Mouse (Mus musculus): Measurements from ENCODE around the gene Tmem79. TPM values are rescaled to one million over a fixed set of nuclear protein-coding genes. Genes with fewer than 3 reads are reported as not detected.
A peak's percentile ranks its signal among the peaks of the same experiment; 100 is the strongest.
"Not testable (repeated sequence)": the region's sequence is repeated elsewhere in the genome, so short reads cannot be mapped to it uniquely, and the experiment has no call there.

Tmem79 gene
- polyA plus RNA-seq, 1 experiment from 2014 or later: 1.5 TPM

DNA sequence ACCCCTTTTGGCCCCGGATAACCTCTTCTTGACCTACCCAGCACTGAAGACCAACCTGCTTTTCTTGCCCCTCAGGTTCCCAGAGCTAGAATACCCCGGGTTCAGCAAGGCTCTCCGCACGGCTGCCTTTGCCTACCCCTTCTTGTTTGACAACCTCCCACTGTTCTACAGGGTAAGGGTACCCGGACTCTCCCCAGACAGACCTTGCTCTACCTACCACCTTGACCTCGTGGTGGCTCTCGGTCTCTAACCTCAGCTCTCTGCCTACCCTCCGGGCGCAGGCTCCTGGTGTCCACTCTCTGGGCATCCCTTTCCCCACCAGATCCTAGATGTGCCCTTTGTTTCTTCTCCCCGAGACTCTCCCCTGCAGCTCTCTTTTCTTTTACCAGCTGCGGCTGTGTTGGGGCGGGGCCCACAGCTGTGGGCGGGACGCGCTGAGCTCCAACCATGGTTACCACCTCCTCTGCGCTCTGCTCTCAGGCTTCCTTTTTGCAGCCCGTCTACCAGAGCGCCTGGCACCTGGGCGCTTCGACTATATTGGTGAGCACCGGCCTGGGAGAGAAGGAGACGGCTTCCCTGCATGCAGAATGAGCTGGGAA lies 31.0 kb upstream of the Tmem79 start:
- Histone ChIP-seq H3K27me3 (peaks cover 25% of the 10 kb centered on the region), H3K4me3 (replicated peaks) (peak overlapping the region; percentile 28), H3K4me2 (peak overlapping the region; percentile 59), H3K4me1 (replicated peaks) (peaks cover 52% of the 10 kb centered on the region)
- not testable (repeated sequence) for H3K36me3 ChIP-seq; H3K9me3 ChIP-seq (replicated peaks); H3K9ac ChIP-seq; H3K27ac ChIP-seq
- DNase-seq (peak; percentile 40), ATAC-seq (ENCODE audit: low read depth) (0 out of 2 replicates have a peak, but pooled peaks have one; percentile 32)
- WGBS (ENCODE audit: insufficient replicate concordance): 6% methylated on average over 19 of the region's 22 CpGs

DNA sequence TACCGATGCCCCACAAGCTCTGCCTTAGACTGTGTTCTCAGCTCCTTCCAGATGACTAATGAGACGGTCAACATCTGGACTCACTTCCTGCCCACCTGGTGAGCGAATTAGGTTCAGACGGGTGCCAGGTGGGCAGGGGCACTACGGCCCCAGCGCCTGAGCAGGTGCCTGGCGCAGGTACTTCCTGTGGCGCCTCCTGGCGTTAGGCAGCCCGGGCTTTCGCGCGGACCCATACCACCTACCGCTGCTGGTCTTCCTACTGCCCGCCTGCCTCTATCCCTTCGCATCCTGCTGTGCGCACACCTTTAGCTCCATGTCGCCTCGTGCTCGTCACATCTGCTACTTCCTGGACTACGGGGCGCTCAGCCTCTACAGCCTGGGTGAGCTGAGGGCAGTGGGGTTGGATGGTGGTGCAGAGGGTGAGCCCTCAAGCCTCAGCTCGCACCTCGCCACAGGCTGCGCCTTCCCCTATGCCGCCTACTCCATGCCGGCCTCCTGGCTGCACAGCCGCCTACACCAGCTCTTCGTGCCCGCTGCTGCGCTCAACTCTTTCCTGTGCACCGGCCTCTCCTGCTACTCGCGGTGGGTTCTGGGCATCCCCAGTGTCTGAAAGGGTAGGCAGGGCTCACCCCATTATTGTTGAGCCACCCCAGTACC lies 29.9 kb upstream of the Tmem79 start:
- Histone ChIP-seq H3K9ac (peak overlapping the region; percentile 75), H3K36me3 (peaks cover 18% of the 10 kb centered on the region), H3K9me3 (replicated peaks) (peaks cover 9% of the 10 kb centered on the region), H3K4me2 (peak overlapping the region; percentile 85), H3K27ac (no peak overlapping the region), H3K4me3 (replicated peaks) (peak overlapping the region; percentile 64), H3K27me3 (peaks cover 25% of the 10 kb centered on the region), H3K4me1 (replicated peaks) (peaks cover 62% of the 10 kb centered on the region)
- ATAC-seq (ENCODE audit: low read depth) (no peak), DNase-seq (no peak)
- 29% methylated on average over 34 of the region's 34 CpGs for WGBS (ENCODE audit: insufficient replicate concordance)

DNA sequence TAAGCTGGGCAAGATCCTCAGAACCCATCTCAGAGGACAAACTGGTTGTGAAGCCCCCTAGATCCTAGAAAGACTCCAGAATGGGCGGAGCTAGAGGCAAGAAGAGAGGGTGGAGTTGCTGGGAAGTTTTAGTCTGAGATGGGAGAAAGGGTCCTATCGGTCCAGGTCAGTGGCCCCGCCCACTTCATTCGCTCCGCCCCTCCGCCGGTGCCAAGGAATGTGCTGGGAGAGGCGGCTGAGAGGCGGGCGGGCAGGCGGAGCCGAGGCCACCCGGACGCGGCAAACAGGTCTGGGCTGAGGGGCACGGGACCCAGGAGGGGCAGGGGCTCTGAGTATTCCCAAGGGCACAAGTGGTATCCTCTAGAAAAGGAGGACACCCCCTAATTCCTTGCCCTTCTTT lies 28.4 kb upstream of the Tmem79 start, which contains the start of gene Paqr6:
Gene Paqr6, plus strand, starts transcription at position 248 of the 400 bp plus-strand sequence.
- Histone ChIP-seq H3K9ac (peak within 1 kb of the TSS; percentile 75), H3K36me3 (peaks cover 33% of the 10 kb centered on the region)
- DNase-seq: peak; percentile 87

DNA sequence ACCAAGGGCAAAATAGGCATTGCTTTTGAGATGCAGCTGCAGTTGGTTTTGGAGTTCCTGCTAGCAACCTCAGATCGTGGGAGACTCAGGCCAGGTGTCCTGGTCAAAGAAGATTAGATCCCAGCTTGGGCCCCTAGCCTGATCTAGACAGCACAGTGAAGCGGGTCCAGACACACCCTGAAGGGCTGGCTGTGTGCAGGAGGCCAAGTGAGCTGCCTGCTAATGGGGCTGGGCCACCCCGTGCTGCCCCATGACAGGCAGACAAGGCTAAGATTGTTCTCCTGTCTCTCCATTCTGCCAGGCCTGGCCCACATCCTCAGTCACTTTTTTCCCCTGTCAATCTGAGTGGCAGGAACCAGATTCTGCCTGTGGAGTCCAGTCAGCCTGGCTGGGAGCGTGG lies 27.8 kb upstream of the Tmem79 start:
- Histone ChIP-seq H3K4me1 (replicated peaks) (peaks cover 78% of the 10 kb centered on the region), H3K36me3 (peaks cover 39% of the 10 kb centered on the region), H3K4me3 (replicated peaks) (peak overlapping the region; percentile 64), H3K4me2 (peak overlapping the region; percentile 85), H3K9ac (peak overlapping the region; percentile 75), H3K9me3 (replicated peaks) (no peaks in the 10 kb centered on the region), H3K27me3 (peaks cover 25% of the 10 kb centered on the region), H3K27ac (peak overlapping the region; percentile 90)
- DNase-seq (peak; percentile 83), ATAC-seq (ENCODE audit: low read depth) (peak; percentile 96)
- 30% methylated on average over 4 of the region's 4 CpGs for WGBS (ENCODE audit: insufficient replicate concordance)

More for the DNA sequence above, 28.4 kb upstream of the Tmem79 start, which contains the start of gene Paqr6:
- Histone ChIP-seq H3K4me2 (peak within 1 kb of the TSS; percentile 85), H3K27ac (peak within 1 kb of the TSS; percentile 90), H3K27me3 (peaks cover 25% of the 10 kb centered on the region), H3K4me3 (replicated peaks) (peak within 1 kb of the TSS; percentile 64), H3K4me1 (replicated peaks) (peaks cover 77% of the 10 kb centered on the region), H3K9me3 (replicated peaks) (no peaks in the 10 kb centered on the region)
- peak; percentile 52 for ATAC-seq (ENCODE audit: low read depth)
- 4% methylated on average over 16 of the region's 16 CpGs for WGBS (ENCODE audit: insufficient replicate concordance)

DNA sequence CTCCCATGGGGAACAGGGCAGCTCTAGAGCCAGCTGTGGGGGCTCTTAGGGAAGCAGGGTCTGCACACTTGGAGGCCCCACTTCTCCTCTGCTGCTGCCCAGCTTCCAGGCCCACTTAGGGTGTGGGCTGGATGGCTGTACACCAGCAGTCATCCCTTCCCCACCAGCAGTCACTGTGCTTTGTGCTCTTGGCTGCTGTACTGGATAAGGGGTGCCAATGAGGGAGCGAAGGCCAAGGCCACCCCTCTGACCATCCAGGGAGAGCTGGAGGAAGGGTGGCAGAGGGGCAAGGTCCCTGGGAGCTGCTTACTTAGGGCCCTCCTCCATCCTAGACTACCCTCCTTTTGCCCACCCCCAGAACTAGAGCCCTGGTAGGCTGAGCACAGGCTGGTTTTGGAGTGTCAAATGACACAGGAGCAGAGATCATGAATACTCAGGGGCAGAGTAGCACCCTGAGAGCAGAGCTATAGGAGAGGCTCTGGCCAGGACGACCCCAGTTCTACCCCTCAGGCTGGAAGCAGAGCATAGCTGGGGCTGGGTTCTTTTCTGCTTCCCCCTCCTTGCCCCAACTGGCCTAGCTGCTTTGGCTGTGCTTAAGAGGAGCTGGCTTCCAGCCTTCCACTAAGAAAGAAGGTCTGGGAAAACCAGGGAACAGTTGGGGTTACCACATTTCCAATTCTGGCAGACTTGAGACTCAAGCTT lies 25.8 kb upstream of the Tmem79 start:
- no peak for DNase-seq
- peaks cover 22% of the 10 kb centered on the region for H3K27me3 ChIP-seq
- peak overlapping the region; percentile 54 for H3K9ac ChIP-seq
- ATAC-seq (ENCODE audit: low read depth): no peak
- no peaks in the 10 kb centered on the region for H3K9me3 ChIP-seq (replicated peaks)
- no peak overlapping the region for H3K4me3 ChIP-seq (replicated peaks)
- WGBS (ENCODE audit: insufficient replicate concordance): 83% methylated on average over 2 of the region's 2 CpGs
- H3K36me3 ChIP-seq: peaks cover 59% of the 10 kb centered on the region
- peak overlapping the region; percentile 90 for H3K27ac ChIP-seq
- H3K4me2 ChIP-seq: peak overlapping the region; percentile 85
- peaks cover 72% of the 10 kb centered on the region for H3K4me1 ChIP-seq (replicated peaks)

DNA sequence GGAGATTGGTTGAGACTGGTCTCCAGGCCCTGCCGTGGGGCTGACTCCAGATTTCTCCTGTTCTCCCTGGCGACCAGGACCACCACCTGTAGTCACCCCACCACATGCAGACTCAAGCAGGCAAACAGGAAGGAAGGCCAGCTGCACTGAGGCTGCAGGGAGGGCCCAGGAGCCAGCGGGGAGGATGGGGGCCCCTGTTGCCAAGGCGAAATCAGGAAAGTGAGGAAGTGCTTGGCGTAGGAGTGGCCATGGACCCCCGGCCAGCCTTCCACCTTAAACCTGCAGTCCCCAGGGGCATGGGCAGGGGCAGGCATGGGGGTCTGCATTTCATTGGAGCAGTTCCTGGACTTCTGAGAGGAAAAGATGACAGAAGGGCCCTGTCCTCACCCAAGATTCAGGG lies 25.1 kb upstream of the Tmem79 start:
- ATAC-seq (ENCODE audit: low read depth): no peak
- WGBS (ENCODE audit: insufficient replicate concordance): 54% methylated on average over 6 of the region's 6 CpGs
- peak overlapping the region; percentile 90; the same call in 1 of the 2 replicates for H3K27ac ChIP-seq
- no peak overlapping the region for H3K4me2 ChIP-seq
- H3K27me3 ChIP-seq: peaks cover 16% of the 10 kb centered on the region
- H3K4me3 ChIP-seq (replicated peaks): no peak overlapping the region
- peaks cover 68% of the 10 kb centered on the region for H3K4me1 ChIP-seq (replicated peaks)
- no peak for DNase-seq
- H3K9ac ChIP-seq: 0 out of 2 replicates have a peak overlapping the region, but pooled peaks have one; percentile 7
- no peaks in the 10 kb centered on the region for H3K9me3 ChIP-seq (replicated peaks)
- H3K36me3 ChIP-seq: peaks cover 65% of the 10 kb centered on the region

DNA sequence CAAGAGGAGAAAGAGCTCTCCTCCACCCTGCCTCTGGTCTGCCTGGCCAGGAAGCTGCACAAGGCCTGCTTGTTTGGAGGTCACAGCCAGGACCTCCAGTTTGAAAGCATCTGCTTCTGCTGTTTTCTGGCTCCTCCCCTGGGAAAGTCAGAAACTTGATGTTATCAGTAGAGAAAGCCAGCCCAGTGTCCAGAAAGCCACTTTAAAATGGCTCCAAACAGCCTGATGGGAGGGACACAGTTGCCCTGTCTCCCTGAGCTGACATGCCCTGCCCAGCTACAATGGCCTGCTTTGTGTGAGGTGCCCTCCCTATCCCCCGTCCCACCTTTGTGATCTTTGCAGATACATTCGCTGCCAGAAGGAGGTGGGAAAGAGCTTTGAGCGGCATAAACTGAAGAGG lies 24.0 kb upstream of the Tmem79 start:
- Histone ChIP-seq H3K27me3 (peaks cover 5% of the 10 kb centered on the region), H3K4me3 (replicated peaks) (no peak overlapping the region), H3K4me2 (no peak overlapping the region), H3K4me1 (replicated peaks) (peaks cover 57% of the 10 kb centered on the region), H3K36me3 (peaks cover 76% of the 10 kb centered on the region), H3K9me3 (replicated peaks) (no peaks in the 10 kb centered on the region), H3K27ac (peak overlapping the region; percentile 52), H3K9ac (no peak overlapping the region)
- 79% methylated on average over 3 of the region's 3 CpGs for WGBS (ENCODE audit: insufficient replicate concordance)
- ATAC-seq (ENCODE audit: low read depth) (no peak), DNase-seq (no peak)

DNA sequence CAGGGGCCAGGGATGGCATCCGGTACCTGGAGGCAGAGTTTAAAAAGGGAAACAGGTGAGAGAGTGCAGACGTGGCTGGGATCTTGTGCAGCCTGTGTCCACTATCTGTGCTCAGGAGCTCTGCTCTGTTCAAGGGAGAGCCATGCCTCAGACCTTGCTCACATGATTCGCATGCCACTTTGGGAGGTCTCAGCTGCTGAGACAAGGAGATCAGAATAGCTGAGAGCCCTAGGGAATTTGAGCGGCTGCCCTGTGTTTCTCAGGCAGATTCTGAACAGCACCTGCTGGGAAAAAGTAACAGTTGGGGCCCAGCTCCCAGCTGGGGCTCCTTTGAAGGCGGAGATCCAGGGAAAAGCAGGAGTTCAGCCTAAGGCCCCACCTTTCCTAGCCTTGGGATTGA lies 23.6 kb upstream of the Tmem79 start:
- Histone ChIP-seq H3K9me3 (replicated peaks) (no peaks in the 10 kb centered on the region), H3K36me3 (peaks cover 80% of the 10 kb centered on the region), H3K4me3 (replicated peaks) (no peak overlapping the region), H3K9ac (no peak overlapping the region), H3K4me1 (replicated peaks) (peaks cover 53% of the 10 kb centered on the region), H3K4me2 (no peak overlapping the region), H3K27ac (peak overlapping the region; percentile 52; the same call in 1 of the 2 replicates), H3K27me3 (peaks cover 1% of the 10 kb centered on the region)
- 88% methylated on average over 5 of the region's 5 CpGs for WGBS (ENCODE audit: insufficient replicate concordance)
- DNase-seq (no peak), ATAC-seq (ENCODE audit: low read depth) (no peak)

DNA sequence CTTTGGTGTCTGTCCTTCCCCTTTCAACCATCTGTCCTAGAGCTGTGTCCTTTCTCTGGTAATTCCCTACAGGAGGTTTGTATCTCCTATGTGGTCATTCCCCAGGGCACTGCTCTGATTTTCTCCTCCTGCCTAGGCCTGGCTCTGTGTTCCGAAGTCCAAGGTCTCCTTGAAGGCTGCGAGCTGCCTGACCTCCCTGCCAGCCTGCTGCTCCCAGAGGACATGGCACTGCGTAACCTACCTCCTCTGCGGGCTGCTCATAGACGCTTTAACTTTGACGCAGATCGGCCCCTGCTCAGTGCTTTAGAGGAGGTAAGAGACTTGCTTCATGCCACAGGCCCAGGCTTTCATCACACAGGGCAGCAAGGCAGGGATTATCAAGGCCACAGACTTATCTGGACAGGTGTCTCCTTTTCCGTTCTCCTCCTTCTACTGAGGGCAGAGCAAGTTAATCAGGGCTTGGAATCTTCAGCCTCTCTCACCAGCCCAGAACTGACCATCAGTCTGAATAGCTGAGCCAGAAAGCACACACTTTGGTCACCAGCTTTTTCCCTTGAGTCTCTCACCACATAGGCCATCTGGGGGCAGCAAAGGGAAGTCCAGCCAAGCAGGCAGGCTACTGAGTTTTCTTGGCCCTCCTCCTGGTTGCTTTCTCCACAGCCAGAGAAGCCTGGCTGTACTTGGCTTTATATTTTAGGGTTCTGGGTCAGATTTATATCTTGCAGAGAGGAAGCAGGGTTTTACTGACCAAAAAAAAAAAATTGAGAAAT lies 18.6 kb upstream of the Tmem79 start:
- DNase-seq: no peak
- H3K27me3 ChIP-seq: no peaks in the 10 kb centered on the region
- WGBS (ENCODE audit: insufficient replicate concordance): 95% methylated on average over 8 of the region's 8 CpGs
- no peak for ATAC-seq (ENCODE audit: low read depth)
- no peak overlapping the region for H3K27ac ChIP-seq
- peaks cover 100% of the 10 kb centered on the region for H3K36me3 ChIP-seq
- no peak overlapping the region for H3K9ac ChIP-seq
- H3K4me2 ChIP-seq: no peak overlapping the region
- H3K4me3 ChIP-seq (replicated peaks): no peak overlapping the region
- no peaks in the 10 kb centered on the region for H3K9me3 ChIP-seq (replicated peaks)
- peaks cover 3% of the 10 kb centered on the region; the same call in 1 of the 2 replicates for H3K4me1 ChIP-seq (replicated peaks)

DNA sequence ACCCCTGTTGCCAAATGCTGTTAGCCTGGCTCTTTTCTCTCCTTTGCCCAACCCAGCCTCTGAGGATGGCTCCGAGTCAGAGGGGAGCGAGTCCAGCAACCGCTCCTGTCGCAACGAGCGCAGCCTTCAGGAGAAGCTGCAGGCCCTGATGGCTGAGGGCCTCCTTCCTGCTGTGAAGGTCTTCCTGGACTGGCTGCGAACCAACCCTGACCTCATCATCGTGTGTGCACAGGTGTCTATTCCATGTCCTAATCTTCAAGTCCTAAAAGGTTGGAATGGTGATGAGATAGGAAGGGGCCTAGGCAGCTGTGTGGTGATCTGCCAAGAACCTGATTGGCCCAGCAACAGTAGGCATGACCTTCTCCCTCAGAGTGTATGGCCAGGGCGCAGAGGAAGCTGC lies 17.0 kb upstream of the Tmem79 start:
- Histone ChIP-seq H3K4me3 (replicated peaks) (no peak overlapping the region), H3K27me3 (no peaks in the 10 kb centered on the region), H3K4me1 (replicated peaks) (no peaks in the 10 kb centered on the region), H3K9me3 (replicated peaks) (no peaks in the 10 kb centered on the region), H3K36me3 (peaks cover 100% of the 10 kb centered on the region), H3K4me2 (no peak overlapping the region), H3K9ac (no peak overlapping the region), H3K27ac (no peak overlapping the region)
- WGBS (ENCODE audit: insufficient replicate concordance): 90% methylated on average over 9 of the region's 9 CpGs
- ATAC-seq (ENCODE audit: low read depth) (no peak), DNase-seq (no peak)

DNA sequence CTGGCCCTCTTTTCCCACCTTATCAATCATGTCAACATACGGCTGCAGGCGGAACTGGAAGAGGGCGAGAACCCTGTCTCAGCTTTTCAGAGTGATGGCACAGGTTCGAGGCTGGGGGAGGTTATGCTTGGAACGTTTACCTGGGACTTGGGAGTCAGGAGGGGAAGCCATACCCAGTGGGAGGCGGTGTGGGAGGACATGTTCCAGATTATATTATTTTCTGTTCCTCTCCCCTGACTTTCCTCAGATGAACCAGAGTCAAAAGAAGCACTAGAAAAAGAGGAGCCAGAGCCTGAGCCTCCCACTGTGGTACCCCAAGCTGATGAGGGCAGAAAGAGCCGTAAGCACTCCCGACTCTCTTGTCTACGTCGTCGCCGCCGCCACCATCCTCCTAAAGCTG lies 14.8 kb upstream of the Tmem79 start:
- Histone ChIP-seq H3K4me3 (replicated peaks) (no peak overlapping the region), H3K4me1 (replicated peaks) (no peaks in the 10 kb centered on the region), H3K9ac (no peak overlapping the region), H3K9me3 (replicated peaks) (no peaks in the 10 kb centered on the region), H3K27me3 (no peaks in the 10 kb centered on the region), H3K27ac (no peak overlapping the region), H3K4me2 (no peak overlapping the region), H3K36me3 (peaks cover 100% of the 10 kb centered on the region)
- WGBS (ENCODE audit: insufficient replicate concordance): 89% methylated on average over 13 of the region's 13 CpGs
- DNase-seq (no peak), ATAC-seq (ENCODE audit: low read depth) (no peak)
